Mouse (Mus musculus) layer of hippocampus, postnatal 10 days (tissue): ENCODE data around the gene Atxn7l1. TPM values are rescaled to one million over a fixed set of nuclear protein-coding genes. Genes with fewer than 3 reads are reported as not detected.

Source experiments
- DNase-seq, 2 experiments: peaks; one replicate each; pipeline ENCODE4 v3.0.0; 2021; ENCODE audit warnings: low spot score in 2 of 2
- total RNA-seq, 2 experiments: library from RNA; stranded (reverse); gene quantifications; 2 replicates each; pipeline ENCODE4 v1.2.3; 2021

Gene Atxn7l1
- total RNA-seq, 2 experiments from 2014 or later: 46.1 to 49.8 TPM

GRCm38 (mm10) chr12:33315804-33316203, 168.3 kb downstream of the Atxn7l1 start:
- no peak for DNase-seq

DNA sequence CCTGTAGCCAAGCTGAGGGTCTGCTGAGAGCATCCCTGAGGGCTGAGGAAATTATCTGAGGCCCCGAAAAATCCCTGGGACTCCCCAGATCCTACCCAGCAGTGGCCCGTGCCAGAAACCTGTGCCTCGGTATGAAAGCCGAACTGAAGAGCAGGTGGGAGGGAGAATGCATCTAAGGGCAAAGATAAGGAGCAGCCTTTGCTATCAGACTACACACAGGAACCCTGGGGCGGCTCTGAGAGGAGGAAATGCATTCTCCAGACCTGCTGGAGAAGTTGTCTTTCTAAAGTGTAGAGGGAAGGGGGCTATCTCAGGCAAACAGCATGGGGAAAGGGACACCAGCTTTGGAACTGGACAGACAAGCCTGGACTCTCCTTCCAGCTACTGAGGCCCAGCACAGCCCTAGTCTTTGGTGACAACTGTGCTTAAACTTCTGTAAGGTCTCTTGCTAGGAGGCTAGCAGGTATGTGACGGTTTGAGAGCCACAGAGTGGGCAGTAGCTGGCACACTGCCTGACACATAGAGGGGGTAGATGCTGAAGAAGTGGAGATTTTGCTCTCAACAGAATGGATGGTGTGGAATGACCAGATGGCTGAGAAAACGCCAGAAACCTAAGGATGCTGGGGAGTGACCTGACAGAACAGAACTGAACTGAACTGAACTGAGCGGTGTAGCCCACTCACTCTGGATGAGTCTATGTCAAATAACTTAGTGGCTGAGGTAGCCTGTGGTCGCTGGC, 170.5 kb downstream of the Atxn7l1 start:
- DNase-seq: no peak

DNA sequence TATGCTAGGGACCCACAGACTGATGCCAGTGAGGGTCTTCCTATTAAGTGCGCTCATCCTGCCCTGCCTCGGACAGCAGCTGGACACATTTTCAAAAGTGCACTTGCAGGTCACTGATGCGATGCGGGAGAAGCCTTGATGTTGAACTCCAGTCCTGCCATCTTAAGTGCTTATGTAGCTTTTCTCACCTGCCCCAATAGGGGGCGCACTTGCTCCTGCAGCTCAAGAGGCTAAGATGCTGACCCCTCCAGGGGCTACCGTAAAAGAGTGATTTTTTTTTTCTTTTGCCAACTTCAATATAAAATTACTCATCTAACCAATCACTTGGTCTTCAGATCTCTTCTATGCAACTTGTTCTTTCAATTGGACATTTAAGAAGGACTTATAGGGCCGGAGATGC, 175.1 kb downstream of the Atxn7l1 start:
- DNase-seq: no peak

DNA sequence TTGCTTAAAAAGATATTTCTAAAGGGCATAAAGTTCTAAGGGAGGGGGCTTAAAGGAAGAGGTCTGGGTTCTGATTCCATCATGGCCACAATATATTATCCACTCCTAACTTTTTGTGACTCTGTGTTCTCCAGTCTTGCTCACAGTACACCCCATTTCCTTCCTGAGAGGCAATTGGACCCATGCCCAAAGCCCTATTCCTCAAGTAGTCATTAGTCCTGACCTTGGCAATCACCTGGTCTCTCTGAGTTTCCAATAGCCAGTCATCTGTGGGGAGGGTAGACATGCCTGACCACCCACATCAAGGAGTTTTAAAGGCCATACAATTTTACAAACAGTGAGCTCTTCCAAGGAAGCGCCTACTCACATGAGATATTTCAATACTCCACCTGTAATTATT, 176.3 kb downstream of the Atxn7l1 start:
- no peak for DNase-seq

GRCm38 (mm10) chr12:33325424-33325823, 177.9 kb downstream of the Atxn7l1 start:
- no peak for DNase-seq

- DNase-seq: no peak
These were observed 184.6 kb downstream of the Atxn7l1 start for GRCm38 (mm10) chr12:33332046-33332445.

DNA sequence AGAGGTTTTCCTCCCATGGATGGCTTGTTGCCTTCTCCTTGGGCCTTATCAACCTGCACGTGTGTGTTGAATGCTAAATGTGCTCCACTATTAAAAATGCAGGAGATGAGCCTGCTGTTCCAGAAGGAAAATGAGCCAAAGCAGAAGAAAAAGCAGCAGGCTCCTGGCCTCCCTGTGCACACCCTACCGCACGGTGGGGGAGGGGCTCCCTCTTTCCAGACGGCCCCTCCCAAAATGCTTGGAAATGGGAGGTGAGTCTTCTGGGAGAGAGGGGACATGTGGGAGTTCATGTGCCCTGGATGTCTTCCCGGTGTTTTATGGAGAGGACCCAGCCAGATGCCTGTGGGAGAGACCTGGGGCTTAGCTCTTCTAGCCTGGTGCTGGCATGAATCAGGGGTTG, 185.3 kb downstream of the Atxn7l1 start:
- DNase-seq: no peak

DNA sequence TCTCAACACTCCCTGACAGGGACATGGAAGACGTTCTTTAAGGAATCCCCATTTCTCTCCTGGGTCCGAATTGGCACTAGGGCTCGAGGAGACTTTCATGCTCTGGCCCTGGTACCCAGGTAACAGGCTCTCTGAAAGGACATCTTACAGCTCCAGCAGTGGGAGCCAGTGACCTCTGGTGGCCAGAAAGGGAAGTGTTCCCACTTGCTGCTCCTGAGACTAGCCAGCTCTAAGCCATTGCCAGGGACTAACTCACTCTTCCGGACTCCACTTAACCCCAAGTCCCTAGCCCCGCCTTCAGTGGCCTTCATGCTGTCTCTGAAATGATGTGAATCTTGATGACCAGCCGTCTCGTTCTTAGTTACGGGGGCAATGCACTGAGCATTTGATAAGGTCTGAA, 186.4 kb downstream of the Atxn7l1 start:
- peak; percentile 89 to 91 for DNase-seq

- DNase-seq: no peak
These were observed 187.0 kb downstream of the Atxn7l1 start for GRCm38 (mm10) chr12:33334511-33334910.

DNA sequence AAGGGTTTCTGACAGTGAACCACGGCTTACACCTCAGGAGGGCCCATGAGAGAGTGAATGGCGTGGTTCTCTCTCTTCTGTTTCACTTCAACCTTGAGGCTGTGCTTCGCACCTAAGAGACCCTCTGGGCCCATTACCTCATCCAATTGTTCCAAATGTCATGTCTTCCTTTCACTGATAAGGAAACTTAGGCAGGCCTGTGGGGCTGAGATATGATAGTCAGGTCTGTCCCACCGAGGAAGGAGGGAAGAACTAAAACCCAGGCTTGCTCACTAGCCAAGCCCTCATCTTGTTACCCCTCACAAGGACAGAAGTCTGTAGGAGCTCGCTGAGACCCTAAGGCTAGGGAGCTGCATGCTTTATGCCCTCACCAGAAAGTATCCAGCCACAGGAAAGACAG, 187.5 kb downstream of the Atxn7l1 start:
- DNase-seq: no peak

GRCm38 (mm10) chr12:33335410-33335809, 187.9 kb downstream of the Atxn7l1 start:
- no peak for DNase-seq

DNA sequence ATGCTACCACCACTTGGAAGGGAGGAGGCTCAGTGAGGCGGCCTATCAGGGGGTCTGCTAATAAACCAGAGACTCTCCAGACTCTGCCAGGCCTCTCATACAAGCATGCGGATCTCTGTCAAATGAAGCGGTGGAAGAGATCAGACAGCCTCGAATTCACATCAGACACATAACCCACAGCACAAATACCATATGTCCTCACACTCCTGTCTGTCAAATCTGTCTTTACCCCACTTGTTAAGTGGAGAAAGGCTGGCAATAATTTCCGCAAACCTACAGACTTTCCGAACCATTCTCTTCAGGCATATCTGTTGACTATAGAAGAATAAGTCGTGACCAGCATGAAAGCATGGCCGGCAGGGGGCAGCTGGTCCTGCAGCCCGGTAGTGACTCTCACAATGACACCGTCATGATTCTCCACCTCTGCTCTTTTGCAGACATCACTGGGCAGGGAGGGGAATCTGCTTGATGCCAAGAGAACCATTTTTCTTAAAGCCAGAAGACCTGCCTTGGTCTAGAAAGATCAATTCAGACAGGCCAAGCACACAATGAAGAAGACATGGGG, 189.2 kb downstream of the Atxn7l1 start:
- no peak for DNase-seq

GRCm38 (mm10) chr12:33337289-33337688, 189.8 kb downstream of the Atxn7l1 start:
- no peak for DNase-seq

DNA sequence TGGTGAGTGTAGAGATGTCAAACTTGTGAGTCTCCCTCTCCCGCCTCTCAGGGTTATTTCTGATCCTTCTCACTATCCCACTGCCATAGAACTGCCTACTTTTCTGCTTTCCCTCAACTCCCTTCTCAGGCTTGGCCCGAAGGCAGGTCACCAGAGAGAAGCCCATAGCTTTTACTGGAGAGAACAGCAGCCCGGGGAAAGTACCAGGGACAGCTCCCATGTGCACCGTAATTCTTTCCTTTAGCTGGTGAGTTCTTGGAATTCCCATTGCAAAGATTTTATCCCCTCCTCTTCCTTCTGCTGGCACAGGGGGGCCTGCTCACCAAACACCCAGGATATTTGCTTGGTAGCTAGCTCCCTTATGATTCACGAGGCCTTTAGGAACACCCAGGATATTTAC, 190.7 kb downstream of the Atxn7l1 start:
- DNase-seq: no peak

GRCm38 (mm10) chr12:33339822-33340221, 192.3 kb downstream of the Atxn7l1 start:
- DNase-seq: no peak

DNA sequence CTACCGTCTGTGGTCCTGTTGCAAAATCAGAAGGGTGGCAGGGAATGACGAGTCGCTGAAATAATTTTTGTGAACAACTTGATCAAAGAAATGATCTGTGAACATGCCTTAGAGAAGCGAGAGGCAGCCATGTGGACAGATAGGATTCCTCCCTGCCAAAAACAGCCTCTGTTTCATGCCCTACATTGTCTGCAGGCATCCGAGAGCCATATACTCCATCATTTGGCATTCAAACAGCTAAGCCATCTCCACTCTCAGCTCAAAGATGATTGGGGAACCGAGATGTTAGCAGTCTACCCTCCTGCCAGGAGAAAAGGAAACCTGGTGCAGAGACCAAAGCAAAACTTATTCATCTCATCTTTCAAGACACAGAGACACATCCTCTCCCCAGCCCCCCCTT, 193.2 kb downstream of the Atxn7l1 start:
- DNase-seq: no peak

DNA sequence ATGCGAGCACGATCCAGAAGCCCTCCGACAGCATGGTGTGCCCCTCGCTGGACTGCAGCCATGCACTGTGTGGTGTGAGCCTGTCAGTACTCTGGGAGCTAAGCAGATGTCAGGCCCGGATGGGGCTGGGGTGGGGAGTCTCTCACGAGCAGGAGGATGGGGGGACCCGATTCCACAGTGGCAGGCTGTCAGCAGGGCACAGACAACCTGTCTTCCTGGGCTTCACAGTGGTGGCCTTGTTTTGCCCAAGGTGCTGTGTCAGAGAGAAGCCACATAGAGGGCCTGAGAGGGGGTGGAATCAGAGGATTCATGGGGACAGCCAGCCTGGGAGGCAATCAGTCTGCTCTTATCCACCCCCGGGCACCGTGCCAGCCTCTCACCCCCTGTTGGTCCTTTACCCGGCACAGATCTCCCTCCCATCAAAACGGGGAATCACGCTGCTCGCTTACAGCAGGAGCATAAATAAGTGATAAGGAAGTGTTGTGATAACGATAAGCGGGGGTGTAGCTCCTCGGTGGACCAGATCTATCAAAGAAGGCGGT, 193.9 kb downstream of the Atxn7l1 start:
- peak; percentile 73 to 81 for DNase-seq

DNA sequence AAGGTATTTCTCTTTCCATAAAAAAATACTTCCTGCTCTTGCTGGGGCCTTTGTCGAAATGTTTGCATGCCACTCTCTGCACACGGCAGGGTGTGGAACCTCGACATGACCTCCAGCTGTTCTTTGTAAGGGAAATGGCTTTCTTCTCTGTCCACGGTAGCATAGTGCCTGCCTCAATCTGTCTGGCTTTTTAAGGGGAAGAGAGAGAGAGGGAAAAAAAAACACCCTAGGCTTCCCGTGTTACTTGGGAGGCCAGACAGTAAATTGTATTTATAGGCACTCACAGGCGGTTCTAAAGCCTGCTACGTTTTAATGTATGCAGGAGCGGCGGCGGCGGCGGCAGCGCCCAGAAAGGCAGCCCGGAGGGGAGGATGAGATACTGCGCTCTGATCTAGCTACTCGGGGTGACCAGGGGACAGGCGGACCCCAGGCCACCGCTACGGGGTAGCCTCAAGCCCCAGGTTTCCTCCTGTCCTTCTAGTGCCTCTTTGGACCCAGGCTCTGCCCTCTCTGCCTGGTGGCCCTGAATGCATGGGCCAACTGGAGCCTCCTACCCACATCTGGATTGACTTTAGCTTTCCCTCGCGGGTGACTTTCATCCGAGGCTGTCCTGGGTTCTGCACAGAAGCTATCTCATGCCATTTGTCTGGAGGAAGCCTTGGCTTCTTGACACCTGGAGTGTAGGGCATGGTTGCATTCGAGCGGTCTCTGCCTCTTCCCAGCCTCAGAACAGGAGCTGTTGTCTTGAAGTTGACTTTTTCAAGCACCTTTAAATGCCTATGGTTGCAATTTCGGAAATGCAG, 197.7 kb downstream of the Atxn7l1 start:
- DNase-seq: no peak

DNA sequence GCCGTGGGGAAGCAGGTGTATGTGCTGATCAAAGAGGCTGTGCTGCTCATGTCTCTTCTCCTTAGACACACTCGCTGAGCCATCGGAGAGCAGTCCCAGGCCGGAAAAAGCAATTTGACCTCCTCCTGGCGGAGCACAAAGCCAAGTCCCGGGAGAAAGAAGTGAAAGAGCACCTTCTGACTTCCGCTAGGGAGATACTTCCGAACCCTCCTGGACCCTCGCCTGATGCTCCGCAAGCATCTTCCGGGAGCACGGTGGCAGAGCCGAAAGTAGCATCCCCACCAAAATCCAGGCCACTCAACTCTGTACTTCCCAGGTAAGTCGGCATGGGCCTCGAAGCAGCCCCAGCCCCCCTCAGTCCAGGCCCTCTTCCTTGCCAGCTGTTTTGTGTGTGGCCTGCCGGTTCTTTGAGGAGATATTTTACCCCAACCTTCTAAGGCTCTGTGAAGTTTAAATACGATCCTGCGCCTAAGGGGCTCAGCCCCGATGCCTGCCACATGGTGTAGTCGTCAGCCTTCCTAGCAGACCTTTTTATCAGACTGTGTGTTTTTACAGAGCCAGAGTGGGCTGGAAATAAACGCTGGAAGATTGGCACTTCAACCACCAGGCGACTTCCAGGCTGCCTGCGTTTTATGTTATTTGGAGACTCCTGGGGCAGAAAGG, 198.4 kb downstream of the Atxn7l1 start:
- DNase-seq: no peak

GRCm38 (mm10) chr12:33352671-33353070, 205.2 kb downstream of the Atxn7l1 start:
- no peak for DNase-seq

- DNase-seq: no peak
These were observed 210.9 kb downstream of the Atxn7l1 start for GRCm38 (mm10) chr12:33358345-33358744.
